Mouse (Mus musculus): ENCODE measurements at regions not wholly inside any gene's neighbourhood (a gene's known extent, or its start where the extent isn't known, plus 50 kb on each side); places are given as distances from the start of the nearest gene placed in this dataset.

DNA sequence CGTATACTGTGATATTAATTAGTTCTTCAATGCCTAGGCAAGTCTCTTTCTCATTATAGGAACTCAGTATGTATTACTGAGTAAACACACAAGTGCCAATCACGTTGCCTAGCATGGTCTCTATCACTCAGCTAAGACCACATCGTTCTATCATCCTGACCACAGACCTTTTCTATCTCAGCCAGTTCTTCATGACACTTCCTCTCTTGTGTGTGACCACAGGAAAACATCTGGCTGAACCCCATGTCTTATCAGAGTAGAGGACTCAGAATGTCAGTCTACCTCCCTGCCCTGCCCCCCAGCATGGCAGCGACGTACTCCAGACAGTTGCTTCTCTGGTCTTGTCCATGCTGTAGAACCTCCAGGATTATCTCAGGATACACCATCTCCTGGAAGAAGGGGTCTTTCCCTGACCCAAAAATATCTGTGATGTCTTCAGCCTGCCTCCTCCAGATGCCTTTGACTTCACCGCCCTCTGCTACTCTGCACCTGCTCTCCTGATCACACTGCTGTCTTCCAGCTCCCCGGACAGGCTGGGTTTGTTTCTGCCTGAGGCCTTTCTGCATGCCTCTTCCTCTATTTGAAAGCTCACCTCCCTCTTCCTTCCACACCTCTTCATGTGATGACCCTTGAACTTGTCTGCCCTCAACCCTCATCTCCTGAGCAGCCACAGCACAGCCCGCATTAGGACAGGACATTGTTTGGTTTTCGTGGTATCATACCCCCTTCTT, 230.1 kb upstream of the Zfp462 start:
- DNase-seq (ENCODE audit: extremely low read depth) = peak; percentile 6

DNA sequence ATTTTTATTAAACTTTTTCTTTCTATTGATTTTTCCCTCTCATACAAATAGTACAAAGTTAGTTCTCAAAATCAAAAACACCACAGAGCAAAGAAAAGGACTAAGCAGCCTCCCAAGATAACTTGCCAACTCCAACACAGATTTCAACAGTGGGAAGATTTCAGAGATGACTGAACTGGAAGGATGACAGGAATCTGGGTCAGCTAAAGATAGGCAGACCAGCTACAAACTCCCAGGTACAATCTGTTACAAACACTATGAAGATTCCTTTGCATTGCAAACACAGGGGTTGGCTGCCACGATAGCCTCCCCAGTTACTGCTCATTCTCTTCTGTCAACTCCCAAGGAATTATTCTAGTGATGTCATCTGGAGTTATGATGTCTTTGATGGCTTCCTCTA, 226.8 kb upstream of the Zfp462 start:
- no peaks in the 10 kb centered on the region for H3K79me2 ChIP-seq (replicated peaks; ENCODE audit: control insufficient read depth, extremely low read depth, insufficient read depth, poor library complexity, severe bottlenecking)
- H3K27ac ChIP-seq (ENCODE audit: insufficient read depth, low read depth) = no peak overlapping the region
- H3K9me3 ChIP-seq (replicated peaks; ENCODE audit: low read length) = peaks cover 17% of the 10 kb centered on the region
- H3K4me2 ChIP-seq (ENCODE audit: insufficient read depth, low read depth, poor library complexity, severe bottlenecking) = no peak overlapping the region
- peaks cover 0 to 5% of the 10 kb centered on the region in 2 experiments; a peak in 1 of 4 replicates for H3K4me1 ChIP-seq (ENCODE audit: control insufficient read depth in 1 of 2, insufficient read depth in 2 of 2)
- no peak for TF ChIP-seq MYC (IDR thresholded peaks at IDR 0.05; ENCODE audit: low read depth, low read length)
- no peak for TF ChIP-seq CHD2 (IDR thresholded peaks at IDR 0.05; ENCODE audit: low read length)
- no peaks in the 10 kb centered on the region for H3K36me3 ChIP-seq (replicated peaks in 1 of 2; ENCODE audit: control insufficient read depth in 1 of 2, insufficient read depth in 1 of 2, low read length in 1 of 2)
- no peak overlapping the region for H3K4me3 ChIP-seq (replicated peaks in 1 of 3; ENCODE audit: low read depth in 2 of 3, low read length in 2 of 3, poor library complexity in 1 of 3)
- no peaks in the 10 kb centered on the region for H3K27me3 ChIP-seq (replicated peaks)
- DNase-seq (ENCODE audit: extremely low read depth) = no peak
- no peak overlapping the region for H3K9ac ChIP-seq (ENCODE audit: insufficient read depth, low read depth)
- in situ Hi-C loops (cut with MboI; ENCODE audit: low pct_ligation_motif_present, low pct_unique_long_range_greater_than_20kb, low sequenced_read_pairs) = no loop called here
- dilution Hi-C loops (cut with MboI; ENCODE audit: extremely low pct_ligation_motif_present, extremely low pct_unique_long_range_greater_than_20kb, low sequenced_read_pairs) = no loop called here

More for the DNA sequence above, 230.1 kb upstream of the Zfp462 start:
- H3K4me1 ChIP-seq (ENCODE audit: control insufficient read depth in 1 of 2, insufficient read depth in 2 of 2) = peaks cover 0 to 5% of the 10 kb centered on the region in 2 experiments; a peak in 1 of 4 replicates
- in situ Hi-C loops (cut with MboI; ENCODE audit: low pct_ligation_motif_present, low pct_unique_long_range_greater_than_20kb, low sequenced_read_pairs) (no loop called here), dilution Hi-C loops (cut with MboI; ENCODE audit: extremely low pct_ligation_motif_present, extremely low pct_unique_long_range_greater_than_20kb, low sequenced_read_pairs) (no loop called here)
- no peak overlapping the region for H3K9ac ChIP-seq (ENCODE audit: insufficient read depth, low read depth)
- no peak overlapping the region for H3K27ac ChIP-seq (ENCODE audit: insufficient read depth, low read depth)
- no peaks in the 10 kb centered on the region for H3K36me3 ChIP-seq (replicated peaks in 1 of 2; ENCODE audit: control insufficient read depth in 1 of 2, insufficient read depth in 1 of 2, low read length in 1 of 2)
- no peaks in the 10 kb centered on the region for H3K79me2 ChIP-seq (replicated peaks; ENCODE audit: control insufficient read depth, extremely low read depth, insufficient read depth, poor library complexity, severe bottlenecking)
- no peaks in the 10 kb centered on the region for H3K27me3 ChIP-seq (replicated peaks)
- TF ChIP-seq POLR2AphosphoS2 (IDR thresholded peaks at IDR 0.05; ENCODE audit: low read depth, low read length) = no peak
- TF ChIP-seq SIN3A (IDR thresholded peaks at IDR 0.05; ENCODE audit: low read length) = no peak
- TF ChIP-seq MXI1 (IDR thresholded peaks at IDR 0.05; ENCODE audit: low read depth, low read length) = no peak
- TF ChIP-seq MAZ (IDR thresholded peaks at IDR 0.05; ENCODE audit: low read depth, low read length) = no peak
- peaks cover 24% of the 10 kb centered on the region for H3K9me3 ChIP-seq (replicated peaks; ENCODE audit: low read length)
- no peak overlapping the region for H3K4me3 ChIP-seq (replicated peaks in 1 of 3; ENCODE audit: low read depth in 2 of 3, low read length in 2 of 3, poor library complexity in 1 of 3)
- H3K4me2 ChIP-seq (ENCODE audit: insufficient read depth, low read depth, poor library complexity, severe bottlenecking) = no peak overlapping the region

GRCm38 (mm10) chr4:54739001-54739400, 205.8 kb upstream of the Zfp462 start:
- no peak for DNase-seq (ENCODE audit: extremely low read depth)
- H3K9me3 ChIP-seq (replicated peaks; ENCODE audit: low read length) = peaks cover 19% of the 10 kb centered on the region
- in situ Hi-C loops (cut with MboI; ENCODE audit: low pct_ligation_motif_present, low pct_unique_long_range_greater_than_20kb, low sequenced_read_pairs) (no loop called here), dilution Hi-C loops (cut with MboI; ENCODE audit: extremely low pct_ligation_motif_present, extremely low pct_unique_long_range_greater_than_20kb, low sequenced_read_pairs) (no loop called here)
- H3K27ac ChIP-seq (ENCODE audit: insufficient read depth, low read depth) = no peak overlapping the region
- no peak overlapping the region for H3K4me2 ChIP-seq (ENCODE audit: insufficient read depth, low read depth, poor library complexity, severe bottlenecking)
- no peaks in the 10 kb centered on the region for H3K79me2 ChIP-seq (replicated peaks; ENCODE audit: control insufficient read depth, extremely low read depth, insufficient read depth, poor library complexity, severe bottlenecking)
- H3K4me3 ChIP-seq (replicated peaks in 1 of 3; ENCODE audit: low read depth in 2 of 3, low read length in 2 of 3, poor library complexity in 1 of 3) = no peak overlapping the region
- TF ChIP-seq BHLHE40 (IDR thresholded peaks at IDR 0.05; ENCODE audit: low read depth, low read length) (no peak), SIN3A (IDR thresholded peaks at IDR 0.05; ENCODE audit: low read length) (no peak), USF2 (conservative IDR thresholded peaks at IDR 0.05; ENCODE audit: low read depth, low read length) (no peak), MAZ (IDR thresholded peaks at IDR 0.05; ENCODE audit: low read depth, low read length) (no peak), GABPA (IDR thresholded peaks at IDR 0.05; ENCODE audit: insufficient replicate concordance, low read depth, low read length) (no peak)
- H3K27me3 ChIP-seq (replicated peaks) = no peaks in the 10 kb centered on the region
- H3K36me3 ChIP-seq (replicated peaks in 1 of 2; ENCODE audit: control insufficient read depth in 1 of 2, insufficient read depth in 1 of 2, low read length in 1 of 2) = no peaks in the 10 kb centered on the region
- H3K4me1 ChIP-seq (ENCODE audit: control insufficient read depth in 1 of 2, insufficient read depth in 2 of 2) = no peaks in the 10 kb centered on the region
- no peak overlapping the region for H3K9ac ChIP-seq (ENCODE audit: insufficient read depth, low read depth)
